Mouse (Mus musculus) midbrain, embryonic 10.5 days (tissue): ENCODE results near the gene Alpk3. TPM values are rescaled to one million over a fixed set of nuclear protein-coding genes. Genes with fewer than 3 reads are reported as not detected.
A peak's percentile ranks its signal among the peaks of the same experiment; 100 is the strongest.

Experiments
- DNase-seq: peaks from one replicate; pipeline ENCODE4 v3.0.0-alpha.2; 2017; ENCODE audit warnings: low spot score
- H3K27ac ChIP-seq: fragments of 300-500 bp; sonication (generic); replicated peaks from 2 replicates; pipeline ENCODE4 v1.5.1; 2016; ENCODE audit warnings: mild to moderate bottlenecking
- H3K27me3 ChIP-seq: fragments of 300-500 bp; sonication (generic); 2 replicates; pipeline ENCODE4 v1.6.1; 2016; ENCODE audit warnings: low read depth, mild to moderate bottlenecking; ENCODE audit not compliant: poor library complexity, severe bottlenecking
- H3K36me3 ChIP-seq: fragments of 300-500 bp; sonication (generic); 2 replicates; pipeline ENCODE4 v1.6.1; 2016; ENCODE audit warnings: mild to moderate bottlenecking, moderate library complexity
- H3K4me1 ChIP-seq: fragments of 300-500 bp; sonication (generic); 2 replicates; pipeline ENCODE4 v1.6.1; 2016
- H3K4me3 ChIP-seq: fragments of 300-500 bp; sonication (generic); 2 replicates; pipeline ENCODE4 v1.5.1; 2016; ENCODE audit warnings: mild to moderate bottlenecking, moderate library complexity
- H3K9me3 ChIP-seq: fragments of 300-500 bp; sonication (generic); replicated peaks from 2 replicates; pipeline ENCODE4 v1.6.1; 2016; ENCODE audit warnings: mild to moderate bottlenecking
- WGBS: fragments of 180-500 bp; shearing (Covaris S2); methylation state at CpG from one replicate; pipeline ENCODE4 v1.1.7; 2016; 5-methylcytosine and 5-hydroxymethylcytosine counted together
- polyA plus RNA-seq: library from polyadenylated mRNA; unstranded; fragments of >200 nt; fragmentation: Nextera tagmentation; extraction: Ambion mirVana; gene quantifications from 2 replicates; pipeline ENCODE4 v1.2.1, GENCODE M21; 2016

Gene Alpk3
- polyA plus RNA-seq, 1 experiment from 2014 or later, result 0.09 TPM

GRCm38 (mm10) chr7:81077009-81077408 is 19.6 kb downstream of the Alpk3 start:
- Histone ChIP-seq H3K4me3 (no peak overlapping the region), H3K27me3 (no peaks in the 10 kb centered on the region)
- WGBS, result 79% methylated on average over 6 of the region's 6 CpGs

DNA sequence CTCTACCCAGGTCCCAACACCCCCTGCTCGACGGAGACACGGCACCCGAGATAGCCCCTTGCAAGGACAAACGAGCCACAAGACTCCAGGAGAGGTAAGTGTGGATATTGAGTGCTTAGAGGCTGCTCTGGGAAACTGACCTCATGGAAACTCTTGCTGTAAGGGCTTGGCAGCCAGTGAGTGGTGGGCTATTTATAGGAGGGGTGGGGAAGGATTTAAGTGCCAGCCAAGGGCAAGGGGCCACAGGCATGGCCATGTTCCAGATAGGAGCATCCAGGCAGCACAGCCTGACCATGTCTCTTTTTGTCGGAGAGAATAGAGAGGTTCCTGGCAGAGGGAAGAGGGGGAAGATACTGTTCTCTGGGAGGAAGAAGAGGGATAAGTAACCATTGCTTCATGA is 21.3 kb downstream of the Alpk3 start:
- 91% methylated on average over 6 of the region's 6 CpGs for WGBS
- H3K9me3 ChIP-seq, result no peaks in the 10 kb centered on the region
- no peak for DNase-seq
- H3K27ac ChIP-seq, result no peak overlapping the region
- no peak overlapping the region for H3K4me3 ChIP-seq
- H3K36me3 ChIP-seq, result no peaks in the 10 kb centered on the region
- no peaks in the 10 kb centered on the region for H3K27me3 ChIP-seq
- H3K4me1 ChIP-seq, result no peaks in the 10 kb centered on the region; the same call in 1 of the 2 replicates

More at GRCm38 (mm10) chr7:81077009-81077408, 19.6 kb downstream of the Alpk3 start:
- DNase-seq, result no peak
- H3K4me1 ChIP-seq, result no peaks in the 10 kb centered on the region; the same call in 1 of the 2 replicates
- no peaks in the 10 kb centered on the region for H3K36me3 ChIP-seq
- H3K9me3 ChIP-seq, result no peaks in the 10 kb centered on the region
- H3K27ac ChIP-seq, result no peak overlapping the region

- DNase-seq, result no peak
Observed at GRCm38 (mm10) chr7:81093420-81093965, 36.1 kb downstream of the Alpk3 start.

DNA sequence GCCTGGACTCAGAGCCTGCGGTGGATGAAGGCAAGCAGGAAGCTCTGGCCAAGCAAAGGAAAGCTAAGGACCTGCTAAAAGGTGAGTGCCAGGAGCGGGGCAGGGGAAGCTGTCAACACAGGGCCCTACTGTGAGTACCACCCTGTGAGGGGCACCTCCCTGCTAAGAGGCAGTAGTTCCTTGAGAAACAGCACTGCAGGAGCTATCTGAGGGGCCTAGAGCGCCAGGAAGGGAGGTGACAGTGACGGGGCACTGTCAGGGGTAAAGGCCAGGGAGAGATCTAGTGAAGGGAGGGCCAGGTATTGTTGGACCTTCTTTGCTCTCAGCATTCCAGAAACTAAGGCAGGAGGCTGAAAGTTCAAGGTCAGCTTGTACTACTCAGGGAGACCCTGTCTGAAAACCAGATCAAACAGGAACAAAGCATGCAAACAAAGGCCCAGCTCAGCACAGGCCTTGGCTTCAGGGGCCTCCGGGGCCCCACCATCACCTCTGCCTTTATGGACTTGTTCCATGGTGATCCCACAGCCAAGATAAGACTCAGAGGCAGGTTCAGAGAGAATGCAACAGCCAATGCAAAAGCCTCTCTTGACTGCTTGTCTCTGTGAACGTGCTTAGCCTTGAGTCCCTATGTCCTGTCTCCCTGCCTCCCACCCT is 36.8 kb downstream of the Alpk3 start:
- no peak for DNase-seq
- Histone ChIP-seq H3K4me1 (peaks cover 13% of the 10 kb centered on the region), H3K27me3 (no peaks in the 10 kb centered on the region; the same call in 1 of the 2 replicates), H3K27ac (peak overlapping the region; percentile 63; the same call in 1 of the 2 replicates), H3K9me3 (no peaks in the 10 kb centered on the region), H3K36me3 (no peaks in the 10 kb centered on the region), H3K4me3 (no peak overlapping the region)
- WGBS, result 78% methylated on average over 6 of the region's 6 CpGs

More at GRCm38 (mm10) chr7:81093420-81093965, 36.1 kb downstream of the Alpk3 start:
- 58% methylated on average over 18 of the region's 18 CpGs for WGBS
- no peaks in the 10 kb centered on the region; the same call in 1 of the 2 replicates for H3K27me3 ChIP-seq
- peak overlapping the region; percentile 63; the same call in 1 of the 2 replicates for H3K27ac ChIP-seq
- no peaks in the 10 kb centered on the region for H3K36me3 ChIP-seq
- no peak overlapping the region for H3K4me3 ChIP-seq
- H3K9me3 ChIP-seq, result no peaks in the 10 kb centered on the region
- peaks cover 13% of the 10 kb centered on the region for H3K4me1 ChIP-seq

DNA sequence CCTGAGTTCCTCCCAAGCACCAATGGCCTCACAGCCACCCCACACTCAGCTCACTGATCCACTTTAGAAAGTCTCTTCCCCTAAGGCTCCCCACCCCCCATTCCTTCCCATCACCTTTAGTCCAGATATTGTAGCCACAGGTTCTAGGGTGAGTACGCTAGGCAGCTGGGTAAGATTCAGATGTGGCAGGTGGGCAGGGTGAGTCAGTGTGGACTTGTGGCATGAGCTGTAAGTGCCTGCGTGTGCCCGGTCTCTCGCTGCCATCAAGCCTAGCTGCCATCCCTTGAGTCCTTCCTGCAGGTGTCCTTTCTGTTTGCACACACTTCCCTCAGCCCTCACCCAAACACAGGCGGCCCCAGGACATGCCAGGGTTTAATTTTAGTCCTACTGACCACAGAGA is 42.9 kb downstream of the Alpk3 start:
- WGBS, result 87% methylated on average over 5 of the region's 5 CpGs
- H3K36me3 ChIP-seq, result no peaks in the 10 kb centered on the region
- H3K27ac ChIP-seq, result no peak overlapping the region; the same call in 1 of the 2 replicates
- no peaks in the 10 kb centered on the region for H3K9me3 ChIP-seq
- peaks cover 8% of the 10 kb centered on the region; the same call in 1 of the 2 replicates for H3K4me1 ChIP-seq
- no peaks in the 10 kb centered on the region for H3K27me3 ChIP-seq
- no peak overlapping the region for H3K4me3 ChIP-seq
- DNase-seq, result no peak

DNA sequence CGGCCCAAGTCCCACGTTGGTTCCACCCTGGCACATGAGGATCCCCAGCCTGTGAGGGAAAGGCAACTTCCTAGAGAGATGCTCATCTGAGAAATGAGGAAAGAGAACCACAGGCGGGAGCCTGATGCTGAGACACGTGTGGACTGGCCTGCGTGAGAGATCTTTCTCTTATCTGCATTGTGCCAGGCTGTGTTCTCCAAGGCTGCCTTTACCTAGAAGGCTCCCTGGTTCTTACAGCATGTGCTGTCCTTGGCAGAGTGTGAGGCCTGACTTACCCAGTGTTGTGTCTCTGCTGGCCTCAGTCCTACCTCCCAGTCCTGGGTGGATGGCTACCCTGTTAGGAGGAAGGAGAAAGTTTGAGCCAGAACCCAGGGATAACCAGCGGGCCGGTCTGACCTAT is 45.5 kb downstream of the Alpk3 start:
- no peaks in the 10 kb centered on the region for H3K36me3 ChIP-seq
- no peaks in the 10 kb centered on the region for H3K27me3 ChIP-seq
- DNase-seq, result no peak
- WGBS, result 89% methylated on average over 7 of the region's 7 CpGs
- H3K27ac ChIP-seq, result no peak overlapping the region
- H3K4me3 ChIP-seq, result no peak overlapping the region
- peaks cover 8% of the 10 kb centered on the region; the same call in 1 of the 2 replicates for H3K4me1 ChIP-seq
- no peaks in the 10 kb centered on the region for H3K9me3 ChIP-seq

GRCm38 (mm10) chr7:81105525-81105924 is 48.1 kb downstream of the Alpk3 start:
- no peaks in the 10 kb centered on the region for H3K36me3 ChIP-seq
- no peaks in the 10 kb centered on the region for H3K27me3 ChIP-seq
- DNase-seq, result no peak
- H3K4me3 ChIP-seq, result no peak overlapping the region
- WGBS, result 71% methylated on average over 4 of the region's 4 CpGs
- H3K9me3 ChIP-seq, result no peaks in the 10 kb centered on the region
- H3K27ac ChIP-seq, result no peak overlapping the region
- peaks cover 14% of the 10 kb centered on the region for H3K4me1 ChIP-seq

DNA sequence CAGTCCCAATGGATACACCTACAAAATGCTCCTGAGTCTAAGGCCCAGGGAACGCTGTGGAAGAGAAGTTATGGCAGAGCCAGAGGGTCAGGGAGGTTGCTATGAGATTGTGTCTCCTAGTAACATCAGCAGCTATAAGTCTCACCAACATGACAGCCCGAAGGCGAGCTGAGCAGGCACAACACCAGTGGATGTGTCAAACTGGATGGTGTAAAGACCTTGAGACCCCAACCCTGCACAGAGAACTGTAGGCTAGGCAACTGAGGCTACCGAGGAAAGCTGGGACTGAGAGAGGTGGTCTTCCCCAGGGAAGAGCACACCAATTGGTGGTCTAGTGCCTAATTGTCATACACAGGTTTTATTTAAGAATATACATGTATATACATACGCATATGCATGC is 50.8 kb downstream of the Alpk3 start:
- H3K36me3 ChIP-seq, result no peaks in the 10 kb centered on the region
- no peak overlapping the region for H3K27ac ChIP-seq
- no peak overlapping the region for H3K4me3 ChIP-seq
- H3K9me3 ChIP-seq, result no peaks in the 10 kb centered on the region
- DNase-seq, result no peak
- WGBS, result 85% methylated on average over 5 of the region's 5 CpGs
- no peaks in the 10 kb centered on the region for H3K27me3 ChIP-seq
- H3K4me1 ChIP-seq, result peaks cover 21% of the 10 kb centered on the region

GRCm38 (mm10) chr7:81109717-81110651 is 52.6 kb downstream of the Alpk3 start:
- Histone ChIP-seq H3K9me3 (no peaks in the 10 kb centered on the region), H3K4me3 (no peak overlapping the region), H3K27me3 (no peaks in the 10 kb centered on the region), H3K4me1 (peaks cover 16% of the 10 kb centered on the region), H3K27ac (no peak overlapping the region; the same call in 1 of the 2 replicates), H3K36me3 (no peaks in the 10 kb centered on the region)
- WGBS, result 74% methylated on average over 9 of the region's 9 CpGs
- DNase-seq, result no peak

GRCm38 (mm10) chr7:81110791-81111190 is 53.4 kb downstream of the Alpk3 start:
- H3K4me3 ChIP-seq, result no peak overlapping the region
- 95% methylated on average over 4 of the region's 4 CpGs for WGBS
- no peak for DNase-seq
- no peaks in the 10 kb centered on the region for H3K9me3 ChIP-seq
- peaks cover 15% of the 10 kb centered on the region for H3K4me1 ChIP-seq
- H3K36me3 ChIP-seq, result no peaks in the 10 kb centered on the region
- no peaks in the 10 kb centered on the region for H3K27me3 ChIP-seq
- H3K27ac ChIP-seq, result no peak overlapping the region

- WGBS, result 95% methylated on average over 2 of the region's 2 CpGs
- Histone ChIP-seq H3K27me3 (no peaks in the 10 kb centered on the region), H3K27ac (no peak overlapping the region), H3K9me3 (no peaks in the 10 kb centered on the region), H3K36me3 (no peaks in the 10 kb centered on the region), H3K4me1 (peaks cover 15% of the 10 kb centered on the region), H3K4me3 (no peak overlapping the region)
- no peak for DNase-seq
Observed at GRCm38 (mm10) chr7:81111729-81112128, 54.3 kb downstream of the Alpk3 start.

GRCm38 (mm10) chr7:81112686-81113360 is 55.4 kb downstream of the Alpk3 start:
- WGBS, result 60% methylated on average over 6 of the region's 6 CpGs
- no peak overlapping the region for H3K4me3 ChIP-seq
- H3K27me3 ChIP-seq, result no peaks in the 10 kb centered on the region
- H3K4me1 ChIP-seq, result peaks cover 15% of the 10 kb centered on the region
- DNase-seq, result no peak
- no peak overlapping the region; the same call in 1 of the 2 replicates for H3K27ac ChIP-seq
- no peaks in the 10 kb centered on the region for H3K9me3 ChIP-seq
- no peaks in the 10 kb centered on the region for H3K36me3 ChIP-seq
